Comparison of ENCODE assay signal across 12 mouse cellular contexts in genomic region chr4:120368031-120368430, GRCm38 (mm10). TPM values are rescaled to one million over a fixed set of nuclear protein-coding genes. Genes with fewer than 3 reads are reported as not detected.
DNase-seq lines count a peak whose midpoint lies in the region; ATAC-seq lines count a peak whose summit lies in the region.
"Had no signal": no experiment of that assay in that cellular context is flagged by ENCODE, and none has a peak within 500 bp of the region (broad histone marks: within the 10 kb centered on the region; RNA-seq: fewer than 3 reads in every experiment).

No protein-coding gene starts in this region.

- DNase-seq in adrenal gland, adult 2 months = peak; percentile 14
- no peak for DNase-seq in adrenal gland, postnatal 10 days
- DNase-seq in liver, embryonic 11.5 days (ENCODE audit: low spot score) = no peak
- peak; percentile 15 for DNase-seq in ovary, postnatal 36 days (ENCODE audit: low spot score)
- DNase-seq in ovary, postnatal 14 days (ENCODE audit: low spot score) = no peak
- no peak for DNase-seq in c-Kit-positive CD71-positive TER-119-positive erythroid progenitor cells, embryonic 14.5 days (ENCODE audit: low spot score)

- H3K27ac ChIP-seq in liver, embryonic 12.5 days = no peak overlapping the region
- no peak overlapping the region for H3K27ac ChIP-seq in liver, embryonic 11.5 days (ENCODE audit: low read depth, low read length)
- H3K27ac ChIP-seq: embryonic facial prominence, embryonic 12.5 days; forebrain, embryonic 12.5 days; heart, embryonic 13.5 days; hindbrain, embryonic 12.5 days had no signal

- H3K4me2 ChIP-seq in liver, embryonic 12.5 days = no peak overlapping the region
- no peak overlapping the region for H3K4me2 ChIP-seq in liver, embryonic 11.5 days
- H3K4me2 ChIP-seq: embryonic facial prominence, embryonic 12.5 days; forebrain, embryonic 12.5 days; heart, embryonic 13.5 days; hindbrain, embryonic 12.5 days had no signal

- H3K4me3 ChIP-seq in liver, embryonic 12.5 days = no peak overlapping the region
- no peak overlapping the region for H3K4me3 ChIP-seq in liver, embryonic 11.5 days (ENCODE audit: low read depth, low read length)
- H3K4me3 ChIP-seq: embryonic facial prominence, embryonic 12.5 days; forebrain, embryonic 12.5 days; heart, embryonic 13.5 days; hindbrain, embryonic 12.5 days had no signal

- no peak overlapping the region for H3K9ac ChIP-seq in liver, embryonic 12.5 days
- no peak overlapping the region for H3K9ac ChIP-seq in liver, embryonic 11.5 days (ENCODE audit: low read depth, low read length)
- H3K9ac ChIP-seq: embryonic facial prominence, embryonic 12.5 days; forebrain, embryonic 12.5 days; heart, embryonic 13.5 days; hindbrain, embryonic 12.5 days had no signal

- WGBS in liver, embryonic 12.5 days (ENCODE audit: insufficient replicate concordance) = 48% methylated on average over 2 of the region's 2 CpGs
- WGBS in liver, embryonic 11.5 days = 72% methylated on average over 2 of the region's 2 CpGs

- H3K27me3 ChIP-seq in liver, embryonic 12.5 days (replicated peaks) = peaks cover 32% of the 10 kb centered on the region
- peaks cover 3% of the 10 kb centered on the region; the same call in 1 of the 2 replicates for H3K27me3 ChIP-seq in liver, embryonic 11.5 days (replicated peaks; ENCODE audit: control insufficient read depth, insufficient read depth, low read length)

- no peaks in the 10 kb centered on the region for H3K36me3 ChIP-seq in liver, embryonic 12.5 days
- H3K36me3 ChIP-seq in liver, embryonic 11.5 days (ENCODE audit: control insufficient read depth, insufficient read depth, low read length) = no peaks in the 10 kb centered on the region
- H3K36me3 ChIP-seq: embryonic facial prominence, embryonic 12.5 days; forebrain, embryonic 12.5 days; heart, embryonic 13.5 days; hindbrain, embryonic 12.5 days had no signal

- 0 out of 2 replicates have a peak, but pooled peaks have one; percentile 32 for ATAC-seq in liver, embryonic 12.5 days
- ATAC-seq in liver, embryonic 11.5 days (replicated peaks; ENCODE audit: low FRiP score) = no peak
- ATAC-seq: hindbrain, embryonic 16.5 days had no signal

- H3K4me1 ChIP-seq in liver, embryonic 12.5 days = no peaks in the 10 kb centered on the region
- H3K4me1 ChIP-seq in liver, embryonic 11.5 days (replicated peaks; ENCODE audit: control insufficient read depth, insufficient read depth, low read length) = no peaks in the 10 kb centered on the region

- H3K9me3 ChIP-seq in liver, embryonic 12.5 days (replicated peaks) = no peaks in the 10 kb centered on the region
- H3K9me3 ChIP-seq in liver, embryonic 11.5 days (ENCODE audit: control insufficient read depth, low read length) = no peaks in the 10 kb centered on the region
- H3K9me3 ChIP-seq: embryonic facial prominence, embryonic 12.5 days; forebrain, embryonic 12.5 days; heart, embryonic 13.5 days; hindbrain, embryonic 12.5 days had no signal

RNA-seq across cellular contexts. Expression of gene Scmh1, which starts 37.0 kb away (rescaled TPM):
- 10 to 100 TPM; 33.6 to 39.5 TPM for total RNA-seq in adrenal gland, adult 2 months (2021)
- 18.9 and 23.0 TPM in 2 replicates for polyA plus RNA-seq in adrenal gland, adult 2 months (2012; rRNA removed)
- total RNA-seq in adrenal gland, postnatal 10 days (2021) = 10 to 100 TPM; 40.3 to 47.3 TPM
- polyA plus RNA-seq in liver, embryonic 12.5 days (2016; fragmentation: Nextera tagmentation; extraction: Ambion mirVana) = 20.0 and 21.4 TPM in 2 replicates
- polyA plus RNA-seq in liver, embryonic 11.5 days (2014; fragmentation: Nextera tagmentation; extraction: Ambion mirVana) = 22.6 and 33.8 TPM in 2 replicates

Comparison
In these comparisons a context has a peak if more than half of its experiments do, and no peak if none do; other contexts are left out.
1. DNase-seq: peak in adrenal gland, adult 2 months (single experiment) and ovary, postnatal 36 days (single experiment); none in adrenal gland, postnatal 10 days (single experiment), liver, embryonic 11.5 days (single experiment), ovary, postnatal 14 days (single experiment) and c-Kit-positive CD71-positive TER-119-positive erythroid progenitor cells, embryonic 14.5 days (single experiment).